Mouse (Mus musculus): Measurements from ENCODE around the gene Lama2.

Lama2 gene

DNA sequence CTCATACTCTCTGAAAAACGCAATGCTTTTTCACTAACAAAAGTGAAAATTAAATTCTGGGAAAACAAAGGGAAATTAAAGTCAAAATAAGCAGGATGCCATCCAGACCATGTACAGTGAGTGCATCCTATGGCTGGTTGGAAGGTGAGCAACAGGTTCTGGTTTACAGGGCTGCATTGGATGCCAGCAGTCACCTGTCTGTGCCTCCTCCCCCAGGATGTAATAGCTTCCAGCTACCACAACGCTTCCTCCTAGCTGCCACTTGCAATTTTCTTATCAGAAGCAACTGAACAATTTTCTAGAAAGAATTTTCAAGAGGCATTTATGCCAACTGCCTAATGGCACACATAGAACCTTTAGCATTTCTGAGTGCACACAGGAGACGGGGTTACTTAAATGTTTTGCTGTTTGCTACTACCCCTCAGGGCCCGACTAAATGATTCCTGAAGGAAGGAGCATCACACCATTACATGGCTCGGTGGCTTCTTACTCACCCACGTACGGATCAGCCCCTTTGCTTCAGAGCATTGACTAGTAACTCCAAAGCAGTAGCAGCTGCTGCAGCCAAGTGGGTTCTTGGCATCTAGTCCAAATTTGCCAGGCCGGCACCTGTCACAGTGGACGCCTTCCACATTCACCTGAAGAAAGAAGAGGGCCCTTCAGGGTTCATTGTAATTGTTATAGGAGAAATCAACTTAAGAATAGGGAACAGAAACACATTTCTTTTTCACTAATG is 430.8 kb downstream of the Lama2 start:
- DNase-seq (ENCODE audit: low read depth, low spot score), result no peak

DNA sequence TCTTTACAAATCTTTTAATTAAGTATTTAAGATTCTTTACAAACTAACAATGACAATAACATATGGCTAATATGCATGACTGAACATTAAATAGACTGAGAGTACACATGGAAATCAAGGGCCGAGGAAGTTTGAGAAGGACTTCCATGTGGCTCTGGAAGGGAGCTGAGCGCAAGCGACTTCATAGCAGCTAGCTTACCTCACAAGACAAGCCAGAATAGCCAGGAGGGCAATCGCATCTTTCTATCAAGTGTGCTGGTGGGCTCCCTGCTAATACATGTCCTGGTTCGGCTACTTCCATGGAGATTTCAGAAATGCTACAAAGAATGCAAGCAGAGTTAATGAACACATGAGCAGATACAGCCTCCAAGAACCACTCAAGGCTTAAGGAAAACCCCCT is 435.4 kb downstream of the Lama2 start:
- no peak for DNase-seq (ENCODE audit: low read depth, low spot score)

DNA sequence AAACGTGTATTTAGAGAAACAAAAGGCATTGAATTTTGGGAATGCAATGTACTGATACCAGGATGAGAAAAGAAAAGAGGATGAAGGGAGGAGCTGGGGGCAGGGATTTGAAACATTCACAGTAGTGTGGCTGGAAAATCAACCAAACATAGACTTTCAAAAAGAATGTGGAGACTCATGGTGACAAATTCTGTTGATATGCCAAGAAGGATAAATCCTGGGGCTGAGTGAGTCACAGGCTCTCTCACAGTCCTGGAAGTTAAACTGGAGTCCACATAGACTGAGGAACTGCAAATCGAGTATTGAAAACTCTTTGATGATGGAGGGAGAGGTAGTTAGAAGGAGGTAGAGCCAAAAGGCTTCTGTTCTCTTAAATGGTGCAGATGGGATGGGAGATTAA is 445.3 kb downstream of the Lama2 start:
- DNase-seq (ENCODE audit: low read depth, low spot score), result no peak

DNA sequence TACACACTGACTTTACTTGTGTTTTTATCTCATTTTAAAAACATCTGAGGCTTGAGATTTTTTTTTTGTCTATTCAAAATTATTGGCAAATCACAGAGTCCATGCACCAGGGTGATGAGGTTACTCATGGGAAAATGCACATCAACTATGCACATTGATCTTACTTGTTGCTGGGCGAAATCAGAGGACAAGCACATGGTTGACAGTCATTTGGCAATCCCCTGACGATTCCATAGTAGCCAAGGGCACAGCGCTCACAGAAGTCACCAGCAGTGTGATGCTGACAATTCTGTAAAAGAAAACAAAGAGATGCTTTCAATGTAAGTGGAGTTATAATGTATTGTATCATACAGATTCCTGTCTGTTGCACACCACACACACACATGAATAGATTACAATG is 454.8 kb downstream of the Lama2 start:
- DNase-seq (ENCODE audit: low read depth, low spot score), result no peak

DNA sequence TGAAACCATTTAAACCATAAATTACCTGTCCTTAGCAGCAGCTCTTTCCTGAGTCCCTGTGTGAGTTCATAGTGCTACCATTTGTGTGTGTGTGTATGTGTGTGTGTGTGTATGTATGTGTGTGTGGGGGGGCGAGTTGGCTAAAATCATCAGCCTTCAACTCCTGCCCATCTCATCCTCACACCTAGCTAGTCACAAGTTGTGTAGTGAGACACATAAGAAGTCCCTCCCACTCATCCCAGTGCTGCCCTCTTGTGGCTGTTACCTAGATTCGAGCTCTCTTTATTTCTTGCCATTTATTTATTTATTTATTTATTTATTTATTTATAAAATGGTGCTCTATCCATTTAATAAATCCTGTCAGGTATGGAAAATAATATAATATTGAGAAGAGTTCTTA is 457.2 kb downstream of the Lama2 start:
- DNase-seq (ENCODE audit: low read depth, low spot score), result no peak

DNA sequence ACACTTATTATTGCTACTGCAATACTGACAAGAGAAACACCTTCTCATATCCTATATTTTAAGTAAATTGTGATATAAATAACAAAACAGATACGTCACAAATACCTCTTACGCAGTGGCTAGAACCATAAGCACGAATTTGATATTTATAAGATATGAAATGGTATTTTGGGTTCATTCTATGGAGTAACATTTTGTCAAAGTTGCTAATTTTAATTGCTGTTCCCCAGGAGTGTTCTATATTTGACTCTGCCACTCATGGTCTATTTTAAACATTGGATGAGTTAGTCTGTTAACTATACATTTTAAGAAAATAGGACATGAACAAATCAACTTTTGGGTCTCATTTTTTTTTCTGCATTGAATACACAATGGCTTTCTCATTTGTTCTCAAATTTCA is 469.3 kb downstream of the Lama2 start:
- DNase-seq (ENCODE audit: low read depth, low spot score), result no peak

DNA sequence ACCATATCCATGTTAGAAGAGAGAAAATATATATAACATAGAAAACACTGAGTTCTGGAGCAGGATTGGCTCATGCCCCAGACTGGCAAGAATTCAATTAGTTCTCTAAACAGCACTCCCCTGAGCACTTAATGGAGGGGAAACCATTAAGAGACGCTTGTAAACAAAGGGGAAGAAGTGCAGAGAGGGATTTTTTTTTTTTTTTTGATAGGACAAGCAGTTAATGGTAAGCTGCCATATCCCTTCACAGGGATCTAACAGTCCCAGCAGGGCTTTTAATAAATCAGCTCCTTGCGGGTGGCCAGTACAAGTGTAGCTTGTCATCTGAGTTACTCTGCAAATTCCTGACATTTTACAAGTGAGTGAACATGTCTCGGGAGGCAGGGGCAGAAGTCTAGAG is 479.1 kb downstream of the Lama2 start:
- DNase-seq (ENCODE audit: low read depth, low spot score), result no peak

DNA sequence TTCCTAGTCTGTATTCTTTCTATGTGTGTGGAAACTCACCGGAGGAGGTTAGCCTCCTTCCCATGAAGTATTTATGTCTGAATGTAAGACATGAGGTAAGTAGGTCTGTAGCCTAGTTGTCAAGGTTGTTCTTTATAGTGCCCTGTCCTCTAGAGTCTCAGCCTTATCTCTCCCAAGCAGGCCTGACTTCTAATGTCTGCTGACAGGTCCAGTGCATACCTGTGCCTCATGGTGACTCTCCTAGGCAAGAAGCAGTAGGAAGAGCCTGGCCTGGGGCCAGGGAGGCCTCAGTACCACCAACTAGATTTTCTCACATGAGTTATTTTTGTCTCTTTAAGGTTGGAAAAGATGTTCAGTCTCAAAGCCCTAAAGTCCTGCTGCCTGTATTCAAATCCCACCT is 483.8 kb downstream of the Lama2 start:
- DNase-seq (ENCODE audit: low read depth, low spot score), result no peak

DNA sequence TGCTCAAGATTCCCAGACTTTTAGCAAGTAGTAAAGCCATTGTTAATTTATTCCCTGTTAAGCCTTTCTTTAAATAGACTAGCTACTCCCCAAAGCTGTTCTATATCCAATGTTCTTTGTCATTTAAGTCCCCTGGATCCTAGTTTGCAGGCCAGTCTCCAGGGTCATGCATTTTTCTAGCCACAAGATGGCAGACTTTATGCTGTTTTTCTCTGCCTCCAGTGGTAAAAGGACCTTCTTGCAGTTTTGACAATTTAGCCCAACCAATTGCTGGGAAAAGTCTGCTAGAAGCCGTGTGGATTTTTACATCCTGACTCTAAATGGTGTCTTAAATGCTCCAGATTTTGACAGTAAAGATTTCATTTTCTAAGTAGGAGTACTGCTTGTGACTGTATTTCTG is 486.4 kb downstream of the Lama2 start:
- no peak for DNase-seq (ENCODE audit: low read depth, low spot score)

DNA sequence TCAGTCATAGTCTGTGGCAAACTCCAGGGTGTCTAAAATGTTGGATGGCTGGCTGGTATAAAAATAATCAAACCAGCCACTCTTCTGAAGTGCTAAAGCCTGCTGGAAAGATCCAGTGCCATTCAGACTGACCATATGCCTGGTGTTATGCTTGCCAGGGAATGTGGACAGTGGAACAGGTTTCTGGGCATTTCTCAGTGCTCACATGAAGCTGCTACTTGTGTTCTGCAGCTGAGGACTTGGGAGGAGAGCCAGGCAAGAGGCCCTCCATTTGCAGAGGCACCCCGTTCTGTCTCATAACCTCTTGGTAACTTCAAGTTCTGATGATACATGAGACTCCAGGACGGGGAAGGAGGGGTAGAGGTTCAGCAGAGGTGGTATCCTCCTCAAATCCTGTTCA is 492.1 kb downstream of the Lama2 start:
- no peak for DNase-seq (ENCODE audit: low read depth, low spot score)

DNA sequence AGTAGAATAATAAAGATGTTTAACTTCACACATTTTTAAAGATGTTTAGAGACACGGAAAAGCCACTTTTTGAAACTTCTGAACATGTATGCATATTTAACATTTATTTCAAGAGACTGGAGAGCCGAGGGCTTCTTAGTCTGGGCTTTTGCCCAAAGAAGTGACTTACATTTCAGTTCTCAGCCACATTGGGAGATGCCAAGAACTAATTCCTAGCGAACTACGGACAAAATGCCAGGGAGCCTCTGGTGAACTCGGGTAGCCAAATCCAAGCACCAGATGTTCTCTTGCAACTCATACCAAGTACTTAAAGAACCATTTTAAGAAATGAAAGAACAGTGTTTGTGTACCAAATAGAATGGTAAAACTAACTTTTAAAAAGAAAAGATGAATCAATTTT is 495.8 kb downstream of the Lama2 start:
- DNase-seq (ENCODE audit: low read depth, low spot score), result no peak

DNA sequence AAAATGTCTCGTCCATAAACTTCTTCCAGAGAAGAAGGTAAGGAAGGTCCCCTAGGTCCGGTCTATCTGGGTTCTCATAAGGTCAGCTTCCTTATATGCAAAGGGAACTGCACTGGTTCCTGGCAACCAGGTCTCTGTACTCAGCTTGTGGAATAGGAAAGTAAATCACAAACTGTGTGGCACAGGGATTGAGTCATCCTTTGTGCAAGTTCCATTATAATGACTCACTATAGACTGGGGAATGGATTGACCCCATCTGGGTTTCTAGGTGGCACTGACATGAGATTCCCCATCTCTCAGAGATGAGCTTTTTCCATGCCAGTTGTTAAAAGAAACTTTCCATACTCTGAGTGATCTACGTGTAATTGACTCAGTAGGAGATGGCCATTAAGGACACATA is 501.7 kb downstream of the Lama2 start:
- DNase-seq (ENCODE audit: low read depth, low spot score), result no peak

DNA sequence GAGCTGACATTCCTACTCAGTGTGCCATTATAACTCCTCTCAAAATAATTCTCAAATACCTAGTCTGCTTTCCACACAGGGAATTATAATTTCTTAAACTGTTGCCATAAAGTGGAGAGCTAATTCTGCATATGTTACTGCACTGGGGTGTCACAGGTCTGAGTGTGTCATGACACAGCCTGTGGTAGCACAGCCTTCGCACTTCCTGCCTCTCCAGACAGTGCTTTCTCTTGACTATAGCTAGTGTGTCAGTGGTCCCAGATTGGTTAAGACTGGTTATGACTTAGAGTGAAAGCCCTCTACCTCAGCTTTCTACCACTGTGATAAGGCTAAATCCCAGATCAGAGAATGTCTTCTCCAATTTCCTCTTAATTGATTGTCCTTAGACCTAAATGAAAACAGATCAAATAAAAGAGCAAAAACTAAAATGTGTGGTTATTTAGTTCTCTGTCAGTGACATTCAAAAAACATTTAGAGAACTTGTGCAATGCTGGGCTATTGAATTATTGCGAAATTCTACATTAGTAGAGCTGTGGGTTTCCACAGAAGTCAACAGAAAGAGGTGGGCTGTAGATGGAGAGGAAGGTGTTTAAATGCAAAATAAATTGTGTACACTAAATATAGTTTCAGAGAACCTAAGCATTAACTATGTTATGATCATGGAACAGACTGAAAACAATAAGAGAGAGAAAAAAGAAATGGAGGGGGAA is 502.5 kb downstream of the Lama2 start:
- DNase-seq (ENCODE audit: low read depth, low spot score), result no peak

DNA sequence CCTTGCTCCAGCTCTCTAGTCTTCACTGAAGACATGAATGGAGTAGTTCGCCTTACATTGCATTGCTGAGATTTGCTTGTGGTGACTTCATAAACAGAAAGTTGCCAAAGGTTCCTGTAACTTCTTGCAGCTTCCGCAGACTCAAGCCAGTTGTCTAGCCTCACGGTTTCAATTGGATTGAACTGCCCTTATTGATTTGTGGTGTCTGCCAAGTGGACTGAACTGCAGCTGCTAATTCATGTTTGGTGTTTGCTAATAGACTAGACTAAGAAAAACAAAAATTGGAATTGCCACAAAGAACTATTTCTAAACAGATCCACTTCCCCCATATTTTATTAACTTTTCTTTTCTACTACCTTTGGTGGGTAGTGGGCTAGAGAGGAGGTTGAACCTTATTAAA is 505.4 kb downstream of the Lama2 start:
- DNase-seq (ENCODE audit: low read depth, low spot score), result no peak

DNA sequence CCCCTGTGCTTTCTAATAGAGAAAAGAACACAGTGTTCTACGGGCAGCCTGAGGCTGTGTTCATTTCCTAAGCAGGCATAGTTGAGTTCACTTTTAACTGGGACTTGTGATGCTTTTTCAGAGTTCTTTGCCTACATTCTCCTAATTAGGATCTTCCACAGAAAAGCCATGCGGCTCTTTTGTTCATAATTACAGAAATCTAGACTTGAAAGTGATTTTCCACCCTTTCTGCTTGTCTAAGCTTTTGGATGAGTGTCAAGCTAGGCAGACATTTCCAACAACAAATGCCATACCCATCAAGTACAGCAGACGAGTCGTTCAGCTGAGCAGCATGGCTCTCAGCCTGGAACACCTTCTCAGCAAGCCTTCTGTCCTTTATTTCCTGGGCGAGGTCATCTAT is 515.7 kb downstream of the Lama2 start:
- no peak for DNase-seq (ENCODE audit: low read depth, low spot score)

DNA sequence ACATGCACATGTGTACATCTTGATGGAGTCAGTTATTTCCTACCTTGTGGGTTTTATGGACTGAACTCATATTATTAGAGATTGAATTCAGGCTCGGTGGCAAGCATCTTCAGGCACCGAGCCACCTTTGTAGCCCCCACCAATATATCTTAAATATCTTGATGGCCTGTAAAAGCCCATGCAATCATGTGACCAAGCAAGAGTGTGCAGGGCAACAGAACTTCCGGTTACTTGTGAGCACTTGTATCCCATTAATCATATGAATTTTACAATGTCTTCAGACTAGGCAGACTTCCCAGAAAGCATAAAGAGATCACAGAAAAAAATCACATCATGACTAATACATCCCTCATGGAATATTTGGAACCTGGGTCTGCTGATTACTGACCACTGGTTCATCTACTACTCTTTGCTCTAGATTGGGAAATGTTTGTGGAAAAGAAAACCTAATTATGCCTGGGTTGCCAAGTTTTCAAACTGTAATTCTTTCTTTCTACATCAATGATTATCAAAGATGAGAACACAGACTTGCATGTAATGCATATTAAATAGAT is 517.7 kb downstream of the Lama2 start:
- DNase-seq (ENCODE audit: low read depth, low spot score), result no peak

DNA sequence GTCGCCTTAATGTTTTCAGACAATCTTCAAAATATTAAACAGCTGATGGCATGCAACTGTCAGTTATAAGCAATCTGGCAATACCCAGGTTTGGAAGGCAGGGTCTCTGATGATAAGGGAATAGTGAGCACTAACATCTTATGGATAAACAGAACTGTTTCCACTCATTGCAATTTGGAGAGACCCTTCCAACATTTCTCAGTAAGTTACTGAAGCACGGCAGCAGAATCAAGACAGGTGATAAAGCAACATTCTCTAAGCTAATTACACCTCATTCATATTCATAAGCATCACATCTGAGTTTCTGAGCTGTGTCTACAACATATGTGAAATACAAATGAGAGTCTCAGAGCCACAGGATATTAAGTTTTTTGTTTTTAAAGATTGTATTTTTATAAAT is 542.4 kb downstream of the Lama2 start:
- no peak for DNase-seq (ENCODE audit: low read depth, low spot score)

DNA sequence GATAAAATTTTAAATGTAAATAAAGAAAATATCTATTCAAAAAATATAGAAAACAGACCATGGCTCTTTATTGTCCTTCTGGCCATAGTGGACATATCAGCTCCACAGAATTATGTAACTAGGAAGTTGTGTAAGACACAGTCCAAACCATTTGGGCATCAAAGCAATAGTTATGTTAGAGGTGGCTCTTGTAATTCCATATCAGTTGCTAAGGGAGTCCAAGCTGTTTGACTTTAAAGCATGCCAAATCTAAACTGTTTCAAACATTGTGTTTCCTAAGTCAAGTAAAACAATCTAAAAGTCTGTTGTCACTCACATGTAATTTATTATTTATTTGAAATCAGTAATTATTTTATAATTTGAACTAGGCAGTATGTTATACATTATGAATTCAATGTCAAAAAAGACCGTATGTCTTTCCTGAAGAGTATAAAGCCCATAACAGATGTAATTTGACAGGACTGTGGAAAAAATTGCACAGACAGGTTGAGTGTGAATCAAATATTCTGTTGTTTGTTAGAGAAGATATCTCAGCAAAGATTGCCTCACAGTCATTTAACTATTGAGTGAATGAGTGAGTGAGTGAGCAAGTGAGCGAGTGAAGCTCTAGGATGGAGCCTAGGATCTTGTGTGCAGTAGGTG is 550.6 kb downstream of the Lama2 start:
- DNase-seq (ENCODE audit: low read depth, low spot score), result no peak

DNA sequence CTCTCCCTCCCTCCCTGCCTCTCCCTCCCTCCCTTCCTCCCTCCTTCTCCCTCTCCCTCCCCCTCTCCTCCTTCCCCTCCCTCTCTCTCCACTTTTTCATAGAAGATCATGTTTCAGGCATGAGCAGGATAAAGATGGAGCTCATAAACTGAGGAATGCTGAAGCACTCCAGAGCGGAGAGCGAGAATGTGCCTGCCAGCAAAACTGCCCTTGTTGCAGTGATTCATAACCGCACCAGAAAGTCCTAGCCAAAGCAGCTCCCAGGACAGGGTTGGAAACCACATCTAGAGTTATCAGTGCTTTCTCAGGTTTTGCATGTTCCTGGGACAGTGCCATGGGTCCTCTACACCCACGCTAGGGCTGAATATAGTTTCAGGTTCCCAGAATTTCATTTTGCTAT is 555.9 kb downstream of the Lama2 start:
- no peak for DNase-seq (ENCODE audit: low read depth, low spot score)

DNA sequence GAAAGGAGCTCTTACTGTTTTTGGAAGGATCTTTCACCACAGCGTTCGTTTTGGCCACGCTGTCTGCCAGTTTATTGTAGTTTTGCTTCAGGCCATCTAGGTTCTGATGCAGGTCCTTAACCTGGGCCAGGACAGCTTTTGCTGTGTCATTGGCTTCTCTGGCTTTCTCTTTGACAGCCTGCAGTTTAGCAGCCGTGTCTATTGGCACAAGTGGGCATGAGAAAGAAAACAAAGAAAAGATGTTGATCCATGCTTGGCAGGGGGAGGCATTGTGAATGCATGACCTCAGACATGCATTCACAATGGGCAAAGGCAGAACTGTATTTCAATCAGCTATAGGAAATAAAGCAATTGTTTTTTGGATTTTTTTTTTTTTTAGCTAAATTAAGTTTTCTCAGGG is 565.1 kb downstream of the Lama2 start:
- no peak for DNase-seq (ENCODE audit: low read depth, low spot score)

DNA sequence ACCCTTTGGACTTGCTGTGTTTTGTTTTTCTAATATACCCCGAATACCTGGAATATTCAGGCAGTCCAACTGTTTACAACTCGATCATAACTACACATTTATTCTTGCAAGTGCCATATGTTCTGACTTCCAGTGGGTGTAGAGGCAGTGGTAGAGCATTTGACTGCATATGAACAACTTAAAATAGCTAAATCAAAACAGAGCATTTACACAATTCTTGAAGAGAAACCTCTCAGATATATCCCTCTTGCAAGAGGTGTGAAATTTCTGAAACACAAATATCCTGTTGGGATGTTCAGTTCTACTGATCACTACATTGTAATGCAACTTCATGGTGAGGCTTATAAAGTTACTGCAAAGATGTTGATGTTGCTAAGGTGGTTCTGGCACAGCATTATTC is 572.4 kb downstream of the Lama2 start:
- DNase-seq (ENCODE audit: low read depth, low spot score), result no peak

DNA sequence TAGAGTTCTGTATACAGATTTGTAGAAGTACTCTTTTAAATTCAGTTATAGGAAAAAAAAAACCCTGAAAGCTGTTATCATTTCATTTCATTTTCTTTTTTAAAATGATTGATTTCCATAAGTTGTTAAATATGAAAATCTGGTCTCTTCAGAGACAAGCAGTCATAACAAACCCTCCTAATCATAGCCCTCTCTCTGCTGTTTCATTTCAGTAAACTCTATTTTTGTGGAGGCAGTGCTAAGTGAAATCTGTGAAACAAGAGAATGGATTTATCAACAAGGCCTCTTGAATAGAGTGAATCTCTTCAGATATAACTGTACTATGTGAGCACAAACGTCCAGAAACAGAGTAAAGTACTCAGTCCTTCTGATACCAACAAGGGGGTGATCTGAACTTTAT is 577.7 kb downstream of the Lama2 start:
- DNase-seq (ENCODE audit: low read depth, low spot score), result no peak

DNA sequence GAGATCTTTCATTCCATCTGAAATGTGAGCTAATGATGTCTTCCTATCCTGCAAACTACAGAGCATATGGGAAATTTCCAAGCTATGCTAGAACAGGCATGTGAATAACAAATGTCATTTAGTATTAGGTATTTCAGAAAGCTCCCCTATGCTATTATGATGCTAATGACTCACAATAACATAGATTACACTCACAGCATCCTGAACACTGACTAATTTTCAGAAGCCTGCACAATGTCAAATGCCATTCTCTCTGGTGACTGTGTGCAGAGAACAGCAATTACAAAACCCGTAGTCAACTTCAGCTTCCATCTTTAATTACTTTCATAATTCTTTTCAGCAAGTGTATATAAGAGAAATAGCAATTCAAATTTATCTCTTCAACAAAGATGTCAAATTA is 596.9 kb downstream of the Lama2 start:
- no peak for DNase-seq (ENCODE audit: low read depth, low spot score)

Measured in A20 (cell line).